Mouse (Mus musculus) liver, adult 2 months (tissue): ENCODE data around the gene Cpsf4. TPM values are rescaled to one million over a fixed set of nuclear protein-coding genes. Genes with fewer than 3 reads are reported as not detected.
"Not testable (repeated sequence)": the region's sequence is repeated elsewhere in the genome, so short reads cannot be mapped to it uniquely, and the experiment has no call there.

Experiments used
- DNase-seq: peaks from one replicate; pipeline ENCODE4 v3.0.0-alpha.2; 2011; ENCODE audit warnings: low read depth, low spot score; ENCODE audit errors: extremely low read depth
- H3K27ac ChIP-seq: fragments of 200-500 bp; replicated peaks from 2 replicates; pipeline ENCODE4 v1.5.1; 2012; ENCODE audit warnings: low read depth, mild to moderate bottlenecking, control low read depth, inconsistent platforms, low read length; ENCODE audit not compliant: insufficient read depth
- H3K27me3 ChIP-seq: fragments of 200-500 bp; 2 replicates; pipeline ENCODE4 v1.6.1; 2012; ENCODE audit warnings: mild to moderate bottlenecking, moderate library complexity, low read length, inconsistent platforms; ENCODE audit not compliant: control insufficient read depth, insufficient read depth
- H3K36me3 ChIP-seq: fragments of 200-500 bp; 2 replicates; pipeline ENCODE4 v1.6.1; 2012; ENCODE audit warnings: low read length, inconsistent platforms; ENCODE audit not compliant: control insufficient read depth, insufficient read depth
- H3K4me1 ChIP-seq: fragments of 200-500 bp; 2 replicates; pipeline ENCODE4 v1.6.1; 2011; ENCODE audit warnings: low read length; ENCODE audit not compliant: control insufficient read depth, insufficient read depth
- H3K4me3 ChIP-seq: fragments of 200-500 bp; 2 replicates; pipeline ENCODE4 v1.5.1; 2011; ENCODE audit warnings: low read depth, mild to moderate bottlenecking, control low read depth, low read length, moderate library complexity; ENCODE audit not compliant: insufficient read depth
- H3K79me2 ChIP-seq: fragments of 200-500 bp; 2 replicates; pipeline ENCODE4 v1.6.1; 2012; ENCODE audit warnings: inconsistent platforms, mild to moderate bottlenecking, low read length, moderate library complexity; ENCODE audit not compliant: control insufficient read depth, insufficient read depth
- H3K9ac ChIP-seq: fragments of 200-500 bp; 2 replicates; pipeline ENCODE4 v1.6.1; 2012; ENCODE audit warnings: low read depth, mild to moderate bottlenecking, control low read depth, inconsistent platforms, low read length
- CTCF ChIP-seq: fragments of 200-500 bp; IDR thresholded peaks from 2 replicates; pipeline ENCODE4 v1.5.1; 2011; ENCODE audit warnings: low read depth, low read length, control low read depth
- POLR2A ChIP-seq: fragments of 200-500 bp; IDR thresholded peaks from 2 replicates; pipeline ENCODE4 v1.6.1; 2011; ENCODE audit warnings: low read length, control low read depth; ENCODE audit not compliant: insufficient read depth; ENCODE audit errors: extremely low read depth
- WGBS: fragments of 180-500 bp; shearing (Covaris S2); methylation state at CpG from one replicate; pipeline ENCODE4 v1.1.7; 2018; 5-methylcytosine and 5-hydroxymethylcytosine counted together
- polyA plus RNA-seq: library from polyadenylated mRNA; depleted of rRNA; stranded (reverse); fragments of >200 nt; gene quantifications from 2 replicates; pipeline ENCODE4 v1.2.3, GENCODE M21; 2012; rRNA removed
- total RNA-seq: library from RNA; depleted of rRNA; stranded (reverse); fragments of >200 nt; gene quantifications from 2 replicates; pipeline ENCODE4 v1.2.3, GENCODE M21; 2014; rRNA removed

Gene Cpsf4
- total and polyA plus RNA-seq, 2 experiments = 16.4 to 20.2 TPM

DNA sequence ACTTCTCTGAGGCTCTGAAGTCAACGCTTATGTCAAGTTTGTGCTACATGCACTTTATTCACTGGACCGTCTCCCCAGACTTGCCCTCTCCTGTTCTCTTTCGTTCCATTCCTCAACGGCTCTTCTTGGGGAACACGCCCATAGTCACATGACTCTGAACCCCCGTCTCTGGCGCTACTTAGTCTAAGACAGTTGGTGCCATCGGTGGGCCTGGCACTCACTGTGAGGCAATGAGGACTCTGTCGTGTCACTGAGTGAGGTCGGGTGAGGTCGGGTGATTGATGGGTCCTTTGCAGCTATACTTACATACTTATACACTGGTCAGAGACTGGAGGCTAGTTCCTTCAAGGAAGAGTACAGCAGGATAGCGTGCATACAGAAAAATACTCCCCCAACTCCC, 56.4 kb downstream of the Cpsf4 start:
- Histone ChIP-seq H3K4me1 (peaks cover 36% of the 10 kb centered on the region), H3K79me2 (no peaks in the 10 kb centered on the region), H3K27ac (peak overlapping the region; percentile 77), H3K4me3 (no peak overlapping the region), H3K27me3 (no peaks in the 10 kb centered on the region), H3K9ac (0 out of 2 replicates have a peak overlapping the region, but pooled peaks have one; percentile 10), H3K36me3 (peaks cover 5% of the 10 kb centered on the region)
- WGBS = 53% methylated on average over 12 of the region's 12 CpGs
- no peak for TF ChIP-seq POLR2A
- TF ChIP-seq CTCF = no peak
- DNase-seq = no peak

DNA sequence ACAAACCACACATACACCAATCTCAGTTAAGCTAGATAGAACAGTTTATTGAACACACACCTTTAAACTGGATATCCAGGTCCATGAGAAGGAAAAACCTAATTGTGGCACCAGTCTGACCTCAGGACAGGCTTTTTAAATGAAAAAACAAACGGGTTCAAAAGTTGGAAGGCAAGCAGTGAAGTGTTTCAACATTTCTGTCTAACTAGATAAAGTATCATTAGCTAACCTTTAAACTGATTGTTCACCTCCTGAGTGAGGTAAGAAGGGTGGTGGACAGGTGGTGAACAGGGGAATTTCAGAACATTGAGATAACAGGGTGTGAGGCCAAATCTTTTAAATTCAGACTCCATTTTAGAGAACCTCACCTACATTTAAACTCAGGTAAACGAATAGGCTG, 59.4 kb downstream of the Cpsf4 start:
- Histone ChIP-seq H3K27me3 (no peaks in the 10 kb centered on the region), H3K4me3 (no peak overlapping the region), H3K27ac (peak overlapping the region; percentile 96), H3K9ac (no peak overlapping the region), H3K4me1 (peaks cover 22% of the 10 kb centered on the region), H3K79me2 (no peaks in the 10 kb centered on the region), H3K36me3 (no peaks in the 10 kb centered on the region; the same call in 1 of the 2 replicates)
- 23% methylated on average over 2 of the region's 2 CpGs for WGBS
- DNase-seq = peak; percentile 90
- TF ChIP-seq CTCF (no peak), POLR2A (no peak)

DNA sequence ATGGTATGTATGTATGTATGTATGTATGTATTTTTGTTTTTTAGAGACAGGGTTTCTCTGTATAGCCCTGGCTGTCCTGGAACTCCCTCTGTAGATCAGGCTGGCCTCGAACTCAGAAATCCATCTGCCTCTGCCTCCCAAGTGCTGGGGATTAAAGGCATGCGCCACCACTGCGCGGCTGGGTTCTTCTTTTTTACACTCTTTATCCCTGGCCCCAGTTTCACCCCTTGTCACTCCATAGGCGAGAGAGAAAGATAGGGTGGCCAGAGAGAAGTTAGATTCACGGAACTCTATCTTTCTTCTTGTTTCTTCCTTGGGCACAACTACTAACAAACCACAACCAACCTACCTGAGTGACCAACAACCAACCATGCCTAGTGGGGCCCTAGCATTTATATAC, 62.3 kb downstream of the Cpsf4 start:
- H3K27me3 ChIP-seq, H3K27ac ChIP-seq, DNase-seq, H3K9ac ChIP-seq, H3K4me3 ChIP-seq: not testable (repeated sequence)
- WGBS = 89% methylated on average over 6 of the region's 6 CpGs
- H3K36me3 ChIP-seq = peaks cover 10% of the 10 kb centered on the region
- H3K4me1 ChIP-seq = peaks cover 16% of the 10 kb centered on the region
- peaks cover 16% of the 10 kb centered on the region for H3K79me2 ChIP-seq

DNA sequence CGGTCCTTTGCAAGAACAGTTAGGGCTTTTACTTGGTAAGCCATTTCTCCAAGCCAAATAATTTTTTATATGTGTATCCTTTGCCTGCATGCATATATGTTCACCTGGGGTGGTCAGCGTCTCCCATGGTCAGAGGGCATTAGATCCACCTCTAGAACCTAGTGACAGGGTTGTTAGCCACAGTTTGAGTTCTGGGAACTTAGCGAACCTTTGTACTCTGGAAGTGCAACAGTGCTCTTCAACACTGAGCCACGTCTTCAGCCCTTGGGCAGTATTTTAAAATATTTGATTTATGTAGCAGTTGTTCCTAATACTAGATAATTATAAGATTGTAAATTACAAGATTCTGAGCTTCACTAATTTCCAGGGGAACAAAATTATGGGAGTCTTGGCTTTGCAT, 63.6 kb downstream of the Cpsf4 start:
- WGBS = 40% methylated on average over 4 of the region's 4 CpGs
- peaks cover 26% of the 10 kb centered on the region for H3K79me2 ChIP-seq
- no peak for TF ChIP-seq CTCF
- peaks cover 16% of the 10 kb centered on the region for H3K4me1 ChIP-seq
- peak overlapping the region; percentile 90 for H3K27ac ChIP-seq
- no peaks in the 10 kb centered on the region for H3K27me3 ChIP-seq
- H3K9ac ChIP-seq = no peak overlapping the region
- peak; percentile 76 for DNase-seq
- H3K4me3 ChIP-seq = no peak overlapping the region; the same call in 1 of the 2 replicates
- H3K36me3 ChIP-seq = peaks cover 23% of the 10 kb centered on the region

- H3K9ac ChIP-seq = peak within 1 kb of the TSS; percentile 93
- TF ChIP-seq CTCF (0 out of 2 replicates have a peak, but pooled peaks have one; percentile 2), POLR2A (peak; percentile 92)
- no peaks in the 10 kb centered on the region for H3K27me3 ChIP-seq
- DNase-seq = peak; percentile 91
- H3K36me3 ChIP-seq = peaks cover 26% of the 10 kb centered on the region
- H3K4me1 ChIP-seq = peaks cover 12% of the 10 kb centered on the region
- 1% methylated on average over 42 of the region's 42 CpGs for WGBS
- H3K4me3 ChIP-seq = peak within 1 kb of the TSS; percentile 98
- peak within 1 kb of the TSS; percentile 90 for H3K27ac ChIP-seq
- peaks cover 26% of the 10 kb centered on the region for H3K79me2 ChIP-seq
Observed at GRCm38 (mm10) chr5:145231367-145231871, 64.4 kb downstream of the Cpsf4 start, which contains the start of gene Zfp655. Gene Zfp655, plus strand, starts transcription at chr5:145231715.

Other genes starting within 250 kb of the Cpsf4 start
- gene Smurf1, start 201.4 kb upstream of the Cpsf4 start, total RNA-seq = 5.2 and 6.0 TPM in 2 replicates
- 6.7 and 8.6 TPM in 2 replicates for gene Smurf1, start 201.4 kb upstream of the Cpsf4 start, polyA plus RNA-seq
- gene Gm4871, start 134.5 kb upstream of the Cpsf4 start, total RNA-seq = not detected in 2 replicates
- gene Gm4871, start 134.5 kb upstream of the Cpsf4 start, polyA plus RNA-seq = not detected in 2 replicates
- not detected in 2 replicates for gene 1700018F24Rik, start 124.2 kb upstream of the Cpsf4 start, total RNA-seq
- gene 1700018F24Rik, start 124.2 kb upstream of the Cpsf4 start, polyA plus RNA-seq = not detected in 2 replicates
- gene Arpc1a, start 83.4 kb upstream of the Cpsf4 start, total RNA-seq = 36.0 and 47.1 TPM in 2 replicates
- gene Arpc1a, start 83.4 kb upstream of the Cpsf4 start, polyA plus RNA-seq = 64.7 and 66.5 TPM in 2 replicates
- not detected in 2 replicates for gene Kpna7, start 83.2 kb upstream of the Cpsf4 start, total RNA-seq
- not detected in 2 replicates for gene Kpna7, start 83.2 kb upstream of the Cpsf4 start, polyA plus RNA-seq
- 30.9 and 61.0 TPM in 2 replicates for gene Arpc1b, start 53.0 kb upstream of the Cpsf4 start, total RNA-seq
- 93.8 and 137 TPM in 2 replicates for gene Arpc1b, start 53.0 kb upstream of the Cpsf4 start, polyA plus RNA-seq
- 12.6 and 16.1 TPM in 2 replicates for gene Pdap1, start 27.0 kb upstream of the Cpsf4 start, total RNA-seq
- 16.9 and 19.7 TPM in 2 replicates for gene Pdap1, start 27.0 kb upstream of the Cpsf4 start, polyA plus RNA-seq
- 57.9 and 66.4 TPM in 2 replicates for gene Bud31, start 26.9 kb upstream of the Cpsf4 start, total RNA-seq
- 45.5 and 45.7 TPM in 2 replicates for gene Bud31, start 26.9 kb upstream of the Cpsf4 start, polyA plus RNA-seq
- 7.2 and 8.3 TPM in 2 replicates for gene Ptcd1, start 105 bp upstream of the Cpsf4 start, total RNA-seq
- 7.5 and 7.6 TPM in 2 replicates for gene Ptcd1, start 105 bp upstream of the Cpsf4 start, polyA plus RNA-seq
- gene Atp5j2, start 24.8 kb downstream of the Cpsf4 start, total RNA-seq = 331 and 332 TPM in 2 replicates
- 171 and 187 TPM in 2 replicates for gene Atp5j2, start 24.8 kb downstream of the Cpsf4 start, polyA plus RNA-seq
- gene Zkscan14, start 34.7 kb downstream of the Cpsf4 start, total RNA-seq = 6.8 and 8.5 TPM in 2 replicates
- 1.8 and 2.1 TPM in 2 replicates for gene Zkscan14, start 34.7 kb downstream of the Cpsf4 start, polyA plus RNA-seq
- 7.6 and 7.8 TPM in 2 replicates for gene Zkscan5, start 37.3 kb downstream of the Cpsf4 start, total RNA-seq
- gene Zkscan5, start 37.3 kb downstream of the Cpsf4 start, polyA plus RNA-seq = 4.8 and 4.9 TPM in 2 replicates
- gene Zfp655, start 64.5 kb downstream of the Cpsf4 start, total RNA-seq = 29.5 and 29.9 TPM in 2 replicates
- 11.4 and 11.8 TPM in 2 replicates for gene Zfp655, start 64.5 kb downstream of the Cpsf4 start, polyA plus RNA-seq
- gene Zscan25, start 113.3 kb downstream of the Cpsf4 start, total RNA-seq = 3.0 and 3.5 TPM in 2 replicates
- gene Zscan25, start 113.3 kb downstream of the Cpsf4 start, polyA plus RNA-seq = 6.5 and 6.7 TPM in 2 replicates
- 0.18 TPM in 1 of 2 replicates, not detected in the other for gene Cyp3a57, start 178.1 kb downstream of the Cpsf4 start, total RNA-seq
- gene Cyp3a57, start 178.1 kb downstream of the Cpsf4 start, polyA plus RNA-seq = not detected in 2 replicates